Mouse (Mus musculus) liver, embryonic 15.5 days (tissue): Measurements from ENCODE around the gene Tbc1d1. TPM values are rescaled to one million over a fixed set of nuclear protein-coding genes. Genes with fewer than 3 reads are reported as not detected.

ENCODE experiments used
- ATAC-seq: fragments of 200-750 bp; cut with Nextera tagmentation; 2 replicates; pipeline ENCODE4 v1.8.0; 2017; ENCODE audit warnings: moderate number of reproducible peaks, mild to moderate bottlenecking, moderate library complexity; ENCODE audit not compliant: insufficient read depth
- H3K27ac ChIP-seq: fragments of 300-500 bp; sonication (generic); replicated peaks from 2 replicates; pipeline ENCODE4 v1.5.1; 2015; ENCODE audit warnings: mild to moderate bottlenecking, inconsistent platforms
- H3K27me3 ChIP-seq: fragments of 300-500 bp; sonication (generic); 2 replicates; pipeline ENCODE4 v1.6.1; 2015; ENCODE audit warnings: mild to moderate bottlenecking, inconsistent platforms
- H3K36me3 ChIP-seq: fragments of 300-500 bp; sonication (generic); replicated peaks from 2 replicates; pipeline ENCODE4 v1.6.1; 2015; ENCODE audit warnings: moderate library complexity, mild to moderate bottlenecking, inconsistent platforms
- H3K4me1 ChIP-seq: fragments of 300-500 bp; sonication (generic); replicated peaks from 2 replicates; pipeline ENCODE4 v1.6.1; 2015; ENCODE audit warnings: inconsistent platforms
- H3K4me2 ChIP-seq: fragments of 300-500 bp; sonication (generic); 2 replicates; pipeline ENCODE4 v1.6.1; 2015; ENCODE audit warnings: moderate library complexity, mild to moderate bottlenecking, inconsistent platforms
- H3K4me3 ChIP-seq: fragments of 300-500 bp; sonication (generic); replicated peaks from 2 replicates; pipeline ENCODE4 v1.5.1; 2015; ENCODE audit warnings: mild to moderate bottlenecking, inconsistent platforms
- H3K9ac ChIP-seq: fragments of 300-500 bp; sonication (generic); 2 replicates; pipeline ENCODE4 v1.6.1; 2015; ENCODE audit warnings: moderate library complexity, mild to moderate bottlenecking, inconsistent platforms
- H3K9me3 ChIP-seq: fragments of 300-500 bp; sonication (generic); replicated peaks from 2 replicates; pipeline ENCODE4 v1.6.1; 2016; ENCODE audit warnings: inconsistent platforms
- WGBS: fragments of 180-500 bp; shearing (Covaris S2); methylation state at CpG from one replicate; pipeline ENCODE4 v1.1.7; 2015; ENCODE audit warnings: mixed read lengths; ENCODE audit not compliant: insufficient replicate concordance; 5-methylcytosine and 5-hydroxymethylcytosine counted together
- polyA plus RNA-seq: library from polyadenylated mRNA; unstranded; fragments of >200 nt; fragmentation: Nextera tagmentation; extraction: Ambion mirVana; gene quantifications from 2 replicates; pipeline ENCODE4 v1.2.1, GENCODE M21; 2015

Tbc1d1 gene
- polyA plus RNA-seq = 5.7 and 6.3 TPM in 2 replicates

- WGBS = 11% methylated on average over 11 of the region's 11 CpGs
- peak within 1 kb of the TSS; percentile 28 for H3K4me3 ChIP-seq
- H3K9ac ChIP-seq = peak within 1 kb of the TSS; percentile 39
- peak within 1 kb of the TSS; percentile 38 for H3K27ac ChIP-seq
- no peaks in the 10 kb centered on the region for H3K9me3 ChIP-seq
- peaks cover 45% of the 10 kb centered on the region for H3K4me1 ChIP-seq
- peak; percentile 62 for ATAC-seq
- peaks cover 18% of the 10 kb centered on the region for H3K27me3 ChIP-seq
- H3K36me3 ChIP-seq = no peaks in the 10 kb centered on the region
- peak within 1 kb of the TSS; percentile 60 for H3K4me2 ChIP-seq
These were observed at the start of gene Tbc1d1 for GRCm38 (mm10) chr5:64155861-64156550. Gene Tbc1d1, plus strand, starts transcription at chr5:64156305.

DNA sequence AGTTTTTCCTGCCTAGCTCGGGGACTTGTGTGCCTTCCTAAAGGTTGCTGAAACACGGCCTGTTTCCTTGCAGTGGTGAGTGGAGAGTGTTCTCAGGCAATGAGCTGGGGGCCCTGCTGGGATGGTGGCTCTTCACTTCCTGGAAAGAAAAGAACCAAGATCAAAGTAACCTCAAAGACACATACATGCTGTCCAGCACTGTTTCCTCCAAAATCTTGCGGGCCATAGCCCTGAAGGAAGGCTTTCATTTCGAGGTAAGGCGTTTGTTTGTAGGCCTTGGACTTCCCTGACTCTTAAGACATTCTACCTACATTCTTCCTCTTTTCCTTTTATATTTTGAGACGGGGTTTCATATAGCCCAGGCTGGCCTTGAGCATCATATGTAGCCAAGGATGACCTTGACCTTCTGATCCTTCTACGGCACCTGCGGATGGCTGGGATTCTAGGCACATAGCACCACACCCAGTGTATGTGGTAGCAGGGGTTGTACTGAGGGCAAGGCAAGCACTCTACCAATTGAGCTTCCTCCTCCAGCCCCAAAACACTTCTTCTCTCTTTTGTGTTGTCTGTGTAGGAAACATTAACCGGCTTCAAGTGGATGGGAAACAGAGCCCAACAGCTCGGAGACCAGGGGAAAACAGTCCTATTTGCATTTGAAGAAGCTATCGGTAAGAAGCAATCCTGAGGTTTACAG, 48.4 kb upstream of the Tbc1d1 start:
- Histone ChIP-seq H3K4me2 (no peak overlapping the region), H3K4me3 (no peak overlapping the region), H3K36me3 (peaks cover 36% of the 10 kb centered on the region), H3K27ac (no peak overlapping the region), H3K9me3 (no peaks in the 10 kb centered on the region), H3K27me3 (no peaks in the 10 kb centered on the region), H3K4me1 (peaks cover 4% of the 10 kb centered on the region), H3K9ac (no peak overlapping the region)
- WGBS = 78% methylated on average over 11 of the region's 11 CpGs
- no peak for ATAC-seq

DNA sequence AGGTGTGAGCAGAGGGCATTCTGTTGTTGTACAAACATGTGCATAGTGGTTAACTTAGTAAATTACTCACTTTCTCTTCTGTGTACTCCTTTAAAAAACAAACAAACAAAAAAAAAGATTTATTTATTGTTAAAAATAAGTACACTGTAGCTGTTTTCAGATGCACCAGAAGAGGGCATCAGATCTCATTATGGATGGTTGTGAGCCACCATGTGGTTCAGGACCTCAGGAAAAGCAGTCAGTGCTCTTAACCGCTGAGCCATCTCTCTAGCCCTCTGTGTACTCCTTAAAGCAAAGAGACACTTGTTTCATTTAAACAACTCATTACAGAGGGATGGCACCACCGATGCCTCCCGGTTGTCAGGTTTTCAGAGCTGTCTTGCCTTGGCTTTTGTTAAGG, 46.9 kb upstream of the Tbc1d1 start:
- no peak overlapping the region for H3K4me2 ChIP-seq
- H3K4me1 ChIP-seq = no peaks in the 10 kb centered on the region
- peaks cover 45% of the 10 kb centered on the region for H3K36me3 ChIP-seq
- no peak for ATAC-seq
- WGBS = 69% methylated on average over 3 of the region's 3 CpGs
- no peaks in the 10 kb centered on the region for H3K9me3 ChIP-seq
- no peaks in the 10 kb centered on the region for H3K27me3 ChIP-seq
- no peak overlapping the region for H3K4me3 ChIP-seq
- H3K9ac ChIP-seq = no peak overlapping the region
- no peak overlapping the region for H3K27ac ChIP-seq

DNA sequence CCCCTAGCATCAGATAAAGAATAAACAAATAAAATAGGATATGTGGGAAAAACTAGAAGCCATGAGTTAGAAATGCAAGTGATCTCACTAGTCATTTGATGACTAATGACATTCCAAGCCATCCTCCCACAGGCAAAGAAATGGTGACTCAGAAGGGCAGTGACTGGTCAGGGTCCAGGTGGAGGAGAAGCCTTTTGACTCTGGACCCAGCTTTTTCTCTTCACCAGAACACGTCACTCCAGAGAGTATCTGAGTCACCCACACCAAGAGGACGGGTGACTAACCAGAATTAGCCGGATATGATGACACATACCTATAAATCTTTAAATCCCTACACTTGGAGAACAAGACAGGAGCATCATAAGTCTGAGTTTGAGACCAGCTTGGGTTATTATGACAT, 43.7 kb upstream of the Tbc1d1 start:
- WGBS = 77% methylated on average over 3 of the region's 3 CpGs
- Histone ChIP-seq H3K36me3 (peaks cover 65% of the 10 kb centered on the region), H3K4me2 (no peak overlapping the region), H3K27me3 (no peaks in the 10 kb centered on the region), H3K4me1 (no peaks in the 10 kb centered on the region), H3K9ac (no peak overlapping the region), H3K27ac (no peak overlapping the region), H3K4me3 (no peak overlapping the region), H3K9me3 (0 out of 2 replicates have a peak, but pooled peaks cover 2% of the 10 kb centered on the region)
- no peak for ATAC-seq

GRCm38 (mm10) chr5:64114210-64114609, 41.9 kb upstream of the Tbc1d1 start:
- Histone ChIP-seq H3K9ac (no peak overlapping the region), H3K36me3 (peaks cover 60% of the 10 kb centered on the region), H3K27ac (no peak overlapping the region), H3K4me2 (no peak overlapping the region), H3K9me3 (0 out of 2 replicates have a peak, but pooled peaks cover 2% of the 10 kb centered on the region), H3K4me3 (no peak overlapping the region), H3K4me1 (no peaks in the 10 kb centered on the region), H3K27me3 (no peaks in the 10 kb centered on the region)
- WGBS = 74% methylated on average over 6 of the region's 6 CpGs
- no peak for ATAC-seq

DNA sequence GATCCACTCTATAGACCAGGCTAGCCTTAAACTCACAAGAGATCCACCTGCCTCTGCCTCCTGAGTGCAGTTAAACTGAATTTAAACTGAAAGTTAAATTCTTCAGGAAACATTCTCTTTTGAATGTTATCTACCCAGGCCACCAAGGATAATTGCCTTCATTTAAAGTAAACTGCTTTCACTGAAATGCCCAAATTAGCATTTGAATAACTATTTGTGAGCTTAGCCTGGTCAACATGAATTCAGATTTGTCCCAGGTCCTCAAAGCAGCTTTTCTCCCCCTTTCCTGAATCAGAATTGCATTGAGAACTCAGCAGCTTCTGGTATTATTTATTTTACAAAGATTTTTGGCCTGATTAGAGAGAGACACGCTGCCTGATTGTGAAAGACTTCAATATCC, 38.9 kb upstream of the Tbc1d1 start:
- Histone ChIP-seq H3K9me3 (0 out of 2 replicates have a peak, but pooled peaks cover 2% of the 10 kb centered on the region), H3K4me2 (no peak overlapping the region), H3K27me3 (no peaks in the 10 kb centered on the region), H3K4me1 (no peaks in the 10 kb centered on the region), H3K27ac (no peak overlapping the region), H3K9ac (no peak overlapping the region), H3K4me3 (no peak overlapping the region), H3K36me3 (peaks cover 47% of the 10 kb centered on the region)
- ATAC-seq = no peak
- 92% methylated on average over 1 of the region's 1 CpGs for WGBS

- H3K27ac ChIP-seq = no peak overlapping the region
- H3K4me2 ChIP-seq = no peak overlapping the region
- no peak overlapping the region for H3K4me3 ChIP-seq
- ATAC-seq = no peak
- peaks cover 3% of the 10 kb centered on the region; the same call in 1 of the 2 replicates for H3K36me3 ChIP-seq
- no peak overlapping the region for H3K9ac ChIP-seq
- H3K9me3 ChIP-seq = no peaks in the 10 kb centered on the region
- WGBS = 63% methylated on average over 5 of the region's 5 CpGs
- no peaks in the 10 kb centered on the region for H3K27me3 ChIP-seq
- no peaks in the 10 kb centered on the region for H3K4me1 ChIP-seq
These were observed 30.3 kb upstream of the Tbc1d1 start for GRCm38 (mm10) chr5:64125783-64126182.

GRCm38 (mm10) chr5:64131550-64131949, 24.6 kb upstream of the Tbc1d1 start:
- no peak overlapping the region for H3K27ac ChIP-seq
- WGBS = 52% methylated on average over 5 of the region's 5 CpGs
- no peaks in the 10 kb centered on the region for H3K27me3 ChIP-seq

DNA sequence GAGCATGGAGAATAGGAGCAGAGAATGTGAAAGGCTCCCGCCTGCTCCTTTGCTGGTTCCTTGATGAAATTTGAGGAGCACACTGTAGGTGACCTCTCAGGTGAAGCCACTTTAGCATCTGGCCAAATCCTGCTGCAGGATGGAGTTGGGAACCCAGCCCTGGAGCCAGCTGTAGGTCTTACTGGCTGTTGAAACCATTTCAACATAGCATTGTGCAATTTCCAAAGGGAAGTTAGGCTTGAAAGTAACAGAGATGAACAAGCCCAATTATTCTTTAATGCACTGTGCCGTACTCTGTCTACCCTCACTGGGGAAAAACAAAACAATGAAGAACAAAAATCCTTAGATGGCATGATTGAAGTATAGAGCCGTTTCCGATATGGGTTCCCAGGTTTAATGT, 22.2 kb upstream of the Tbc1d1 start:
- Histone ChIP-seq H3K27ac (no peak overlapping the region), H3K4me1 (no peaks in the 10 kb centered on the region), H3K4me2 (no peak overlapping the region), H3K4me3 (no peak overlapping the region), H3K9me3 (no peaks in the 10 kb centered on the region), H3K36me3 (no peaks in the 10 kb centered on the region), H3K9ac (no peak overlapping the region), H3K27me3 (no peaks in the 10 kb centered on the region)
- 75% methylated on average over 4 of the region's 4 CpGs for WGBS
- no peak for ATAC-seq

More at GRCm38 (mm10) chr5:64131550-64131949, 24.6 kb upstream of the Tbc1d1 start:
- no peak overlapping the region for H3K4me2 ChIP-seq
- peaks cover 1% of the 10 kb centered on the region; the same call in 1 of the 2 replicates for H3K36me3 ChIP-seq
- no peak overlapping the region for H3K9ac ChIP-seq
- ATAC-seq = no peak
- no peak overlapping the region for H3K4me3 ChIP-seq
- H3K9me3 ChIP-seq = no peaks in the 10 kb centered on the region
- no peaks in the 10 kb centered on the region for H3K4me1 ChIP-seq

DNA sequence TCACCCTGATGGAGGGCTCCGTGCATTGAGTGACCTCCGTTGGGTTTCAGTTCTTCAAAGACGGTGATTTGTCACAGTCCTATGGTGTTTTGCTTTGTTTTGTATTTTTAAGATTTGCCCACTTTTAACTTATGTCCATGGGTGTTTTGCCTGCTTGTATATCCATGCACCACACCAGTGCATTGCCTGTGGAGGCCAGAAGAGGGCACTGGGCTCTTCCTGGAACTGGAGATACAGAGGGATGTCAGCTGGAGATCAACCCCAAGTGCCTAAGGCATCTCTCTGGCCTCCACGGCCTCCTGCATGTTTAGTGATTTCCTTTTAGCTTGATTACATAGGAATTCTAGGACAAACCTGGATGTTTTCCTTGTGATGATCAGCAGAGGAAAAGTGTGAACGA, 19.8 kb upstream of the Tbc1d1 start:
- Histone ChIP-seq H3K4me3 (no peak overlapping the region), H3K27me3 (no peaks in the 10 kb centered on the region), H3K9ac (no peak overlapping the region), H3K9me3 (no peaks in the 10 kb centered on the region), H3K4me2 (no peak overlapping the region), H3K36me3 (no peaks in the 10 kb centered on the region), H3K4me1 (no peaks in the 10 kb centered on the region), H3K27ac (no peak overlapping the region)
- no peak for ATAC-seq
- 63% methylated on average over 5 of the region's 5 CpGs for WGBS

GRCm38 (mm10) chr5:64140202-64140601, 15.9 kb upstream of the Tbc1d1 start:
- Histone ChIP-seq H3K27me3 (no peaks in the 10 kb centered on the region), H3K36me3 (no peaks in the 10 kb centered on the region), H3K4me3 (no peak overlapping the region), H3K9ac (no peak overlapping the region), H3K4me2 (no peak overlapping the region), H3K4me1 (no peaks in the 10 kb centered on the region), H3K9me3 (no peaks in the 10 kb centered on the region), H3K27ac (no peak overlapping the region)
- WGBS = 51% methylated on average over 3 of the region's 3 CpGs
- ATAC-seq = no peak
